ENCODE assay signal across 12 mouse cellular contexts in genomic region chr15:96830578-96830977, GRCm38 (mm10).
DNase-seq lines count a peak whose midpoint lies in the region; ATAC-seq and TF ChIP-seq lines count a peak whose summit lies in the region.
"Had no signal": no experiment of that assay in that cellular context is flagged by ENCODE, and none has a peak within 500 bp of the region (broad histone marks: within the 10 kb centered on the region; RNA-seq: fewer than 3 reads in every experiment).

No protein-coding gene starts in this region.

- WGBS in stomach, postnatal 0 days = 44% methylated on average over 11 of the region's 11 CpGs

- H3K27me3 ChIP-seq in stomach, postnatal 0 days (ENCODE audit: control insufficient read depth, insufficient read depth, low read length) = no peaks in the 10 kb centered on the region
- H3K27me3 ChIP-seq: hindbrain, embryonic 12.5 days; liver, embryonic 12.5 days had no signal

- TF ChIP-seq CTCF in stomach, postnatal 0 days (IDR thresholded peaks at IDR 0.05; ENCODE audit: low read depth) = no peak

- no peak overlapping the region for H3K9ac ChIP-seq in stomach, postnatal 0 days (ENCODE audit: low read length)
- H3K9ac ChIP-seq: hindbrain, embryonic 12.5 days; liver, embryonic 12.5 days had no signal

- peak; percentile 41 for DNase-seq in adrenal gland, adult 2 months
- no peak for DNase-seq in adrenal gland, postnatal 4 days (ENCODE audit: low spot score in 2 of 2)
- peak; percentile 5 for DNase-seq in layer of hippocampus, adult 11-12 months (ENCODE audit: low spot score)
- no peak for DNase-seq in layer of hippocampus, adult 9-10 months (ENCODE audit: low spot score)
- DNase-seq in right cerebral cortex, postnatal 25 days = peak; percentile 19
- DNase-seq in right cerebral cortex, postnatal 14 days = no peak
- DNase-seq in stomach, postnatal 0 days (ENCODE audit: low spot score) = no peak
- DNase-seq in Muller cell, postnatal 12 days (ENCODE audit: inconsistent ontology term) = no peak
- DNase-seq: cerebellum, adult 2 months had no signal

- no peaks in the 10 kb centered on the region for H3K9me3 ChIP-seq in stomach, postnatal 0 days (ENCODE audit: control insufficient read depth, low read length)
- H3K9me3 ChIP-seq: hindbrain, embryonic 12.5 days; liver, embryonic 12.5 days had no signal

- no peaks in the 10 kb centered on the region for H3K36me3 ChIP-seq in stomach, postnatal 0 days (ENCODE audit: control insufficient read depth, insufficient read depth, low read length)
- H3K36me3 ChIP-seq: G1E; hindbrain, embryonic 12.5 days; liver, embryonic 12.5 days had no signal

- H3K4me1 ChIP-seq in stomach, postnatal 0 days (replicated peaks; ENCODE audit: control insufficient read depth, insufficient read depth) = no peaks in the 10 kb centered on the region; the same call in 1 of the 2 replicates
- H3K4me1 ChIP-seq: hindbrain, embryonic 12.5 days; liver, embryonic 12.5 days had no signal

- no peak for TF ChIP-seq EP300 in stomach, postnatal 0 days (optimal IDR thresholded peaks at IDR 0.05)

- H3K4me2 ChIP-seq in stomach, postnatal 0 days (replicated peaks; ENCODE audit: low read depth) = no peak overlapping the region
- H3K4me2 ChIP-seq: hindbrain, embryonic 12.5 days; liver, embryonic 12.5 days had no signal

- ATAC-seq in stomach, postnatal 0 days (ENCODE audit: low FRiP score, low TSS enrichment) = peak; percentile 43; the same call in 1 of the 2 replicates
- ATAC-seq: liver, embryonic 12.5 days had no signal

- H3K4me3 ChIP-seq in stomach, postnatal 0 days (ENCODE audit: low read depth, low read length) = no peak overlapping the region
- H3K4me3 ChIP-seq: hindbrain, embryonic 12.5 days; liver, embryonic 12.5 days had no signal

- H3K27ac ChIP-seq in stomach, postnatal 0 days (replicated peaks) = peak overlapping the region; percentile 5; the same call in 1 of the 2 replicates
- H3K27ac ChIP-seq: hindbrain, embryonic 12.5 days; liver, embryonic 12.5 days had no signal

Comparison
In these comparisons a context has a peak if more than half of its experiments do, and no peak if none do; other contexts are left out.
1. DNase-seq: peak in adrenal gland, adult 2 months (single experiment), layer of hippocampus, adult 11-12 months (single experiment) and right cerebral cortex, postnatal 25 days (single experiment); none in adrenal gland, postnatal 4 days (0 of 2), layer of hippocampus, adult 9-10 months (single experiment), right cerebral cortex, postnatal 14 days (single experiment), stomach, postnatal 0 days (single experiment) and Muller cell, postnatal 12 days (single experiment).